Mouse (Mus musculus): ENCODE data around the gene Plekha5. TPM values are rescaled to one million over a fixed set of nuclear protein-coding genes. Genes with fewer than 3 reads are reported as not detected.
"Not testable (repeated sequence)": the region's sequence is repeated elsewhere in the genome, so short reads cannot be mapped to it uniquely, and the experiment has no call there.

The Plekha5 gene
- polyA plus RNA-seq, 1 experiment from 2014 or later, result 5.2 TPM

- H3K9me3 ChIP-seq (ENCODE audit: low read length), result no peaks in the 10 kb centered on the region
- H3K4me1 ChIP-seq (ENCODE audit: insufficient read depth), result no peaks in the 10 kb centered on the region; the same call in 1 of the 2 replicates
- WGBS (ENCODE audit: insufficient replicate concordance), result 91% methylated on average over 5 of the region's 5 CpGs
- ATAC-seq, result no peak
- H3K36me3 ChIP-seq (replicated peaks; ENCODE audit: insufficient read depth, low read length), result peaks cover 7% of the 10 kb centered on the region
- no peak overlapping the region for H3K9ac ChIP-seq (replicated peaks)
- H3K4me2 ChIP-seq (ENCODE audit: low read depth, low read length), result no peak overlapping the region
- H3K27ac ChIP-seq (ENCODE audit: low read depth), result no peak overlapping the region
- no peak for DNase-seq
- H3K27me3 ChIP-seq (ENCODE audit: insufficient read depth, low read length), result no peaks in the 10 kb centered on the region
- TF ChIP-seq EP300 (IDR thresholded peaks at IDR 0.05; ENCODE audit: low read depth), result no peak
- no peak for TF ChIP-seq CTCF (IDR thresholded peaks at IDR 0.05; ENCODE audit: low read depth)
- H3K4me3 ChIP-seq (ENCODE audit: low read depth, low read length), result no peak overlapping the region
These were observed 175.5 kb downstream of the Plekha5 start for GRCm38 (mm10) chr6:140599337-140599736.

- not testable (repeated sequence) for H3K4me1 ChIP-seq (ENCODE audit: insufficient read depth); H3K9ac ChIP-seq (replicated peaks); H3K9me3 ChIP-seq (ENCODE audit: low read length); H3K27me3 ChIP-seq (ENCODE audit: insufficient read depth, low read length); H3K4me2 ChIP-seq (ENCODE audit: low read depth, low read length); H3K36me3 ChIP-seq (replicated peaks; ENCODE audit: insufficient read depth, low read length); H3K4me3 ChIP-seq (ENCODE audit: low read depth, low read length); H3K27ac ChIP-seq (ENCODE audit: low read depth); DNase-seq; ATAC-seq
- TF ChIP-seq CTCF (IDR thresholded peaks at IDR 0.05; ENCODE audit: low read depth), result 0 out of 2 replicates have a peak, but pooled peaks have one; percentile 5
- WGBS (ENCODE audit: insufficient replicate concordance), result 84% methylated on average over 8 of the region's 8 CpGs
These were observed 176.8 kb downstream of the Plekha5 start for GRCm38 (mm10) chr6:140600671-140601070.

GRCm38 (mm10) chr6:140601175-140601574 is 177.3 kb downstream of the Plekha5 start:
- Histone ChIP-seq H3K9ac (replicated peaks) (no peak overlapping the region), H3K9me3 (ENCODE audit: low read length) (no peaks in the 10 kb centered on the region), H3K4me1 (ENCODE audit: insufficient read depth) (no peaks in the 10 kb centered on the region; the same call in 1 of the 2 replicates), H3K4me2 (ENCODE audit: low read depth, low read length) (no peak overlapping the region), H3K36me3 (replicated peaks; ENCODE audit: insufficient read depth, low read length) (peaks cover 7% of the 10 kb centered on the region), H3K4me3 (ENCODE audit: low read depth, low read length) (no peak overlapping the region), H3K27me3 (ENCODE audit: insufficient read depth, low read length) (no peaks in the 10 kb centered on the region), H3K27ac (ENCODE audit: low read depth) (no peak overlapping the region)
- WGBS (ENCODE audit: insufficient replicate concordance), result 69% methylated on average over 4 of the region's 4 CpGs
- DNase-seq (no peak), ATAC-seq (peak; percentile 62; the same call in 1 of the 2 replicates)
- TF ChIP-seq CTCF (IDR thresholded peaks at IDR 0.05; ENCODE audit: low read depth) (no peak), EP300 (IDR thresholded peaks at IDR 0.05; ENCODE audit: low read depth) (no peak)

GRCm38 (mm10) chr6:140603228-140603944 is 179.5 kb downstream of the Plekha5 start:
- Histone ChIP-seq H3K4me2 (ENCODE audit: low read depth, low read length) (no peak overlapping the region), H3K9me3 (ENCODE audit: low read length) (no peaks in the 10 kb centered on the region), H3K27me3 (ENCODE audit: insufficient read depth, low read length) (no peaks in the 10 kb centered on the region), H3K9ac (replicated peaks) (no peak overlapping the region), H3K4me1 (ENCODE audit: insufficient read depth) (no peaks in the 10 kb centered on the region; the same call in 1 of the 2 replicates), H3K36me3 (replicated peaks; ENCODE audit: insufficient read depth, low read length) (no peaks in the 10 kb centered on the region), H3K4me3 (ENCODE audit: low read depth, low read length) (no peak overlapping the region), H3K27ac (ENCODE audit: low read depth) (no peak overlapping the region)
- DNase-seq, result no peak
- ATAC-seq, result no peak
- WGBS (ENCODE audit: insufficient replicate concordance), result 49% methylated on average over 8 of the region's 8 CpGs
- TF ChIP-seq CTCF (IDR thresholded peaks at IDR 0.05; ENCODE audit: low read depth) (no peak), EP300 (IDR thresholded peaks at IDR 0.05; ENCODE audit: low read depth) (no peak)

DNA sequence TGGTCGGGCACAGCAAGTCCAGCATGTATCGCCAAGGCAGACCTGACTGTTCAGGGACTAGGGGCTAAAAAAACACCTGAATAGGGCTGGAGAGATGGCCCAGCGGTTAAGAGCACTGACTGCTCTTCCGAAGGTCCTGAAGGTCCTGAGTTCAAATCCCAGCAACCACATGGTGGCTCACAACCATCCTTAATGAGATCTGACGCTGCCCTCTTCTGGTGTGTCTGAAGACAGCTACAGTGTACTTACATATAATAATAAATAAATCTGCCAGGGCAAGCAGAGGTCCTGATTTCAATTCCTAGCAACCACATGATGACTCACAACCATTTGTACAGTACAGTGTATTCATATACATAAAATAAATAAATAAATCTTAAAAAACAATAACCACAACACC is 181.3 kb downstream of the Plekha5 start:
- H3K9ac ChIP-seq (replicated peaks); H3K36me3 ChIP-seq (replicated peaks; ENCODE audit: insufficient read depth, low read length); H3K9me3 ChIP-seq (ENCODE audit: low read length); H3K4me2 ChIP-seq (ENCODE audit: low read depth, low read length); H3K27ac ChIP-seq (ENCODE audit: low read depth); DNase-seq; H3K4me1 ChIP-seq (ENCODE audit: insufficient read depth); H3K4me3 ChIP-seq (ENCODE audit: low read depth, low read length); H3K27me3 ChIP-seq (ENCODE audit: insufficient read depth, low read length); ATAC-seq: not testable (repeated sequence)
- 85% methylated on average over 5 of the region's 5 CpGs for WGBS (ENCODE audit: insufficient replicate concordance)
- TF ChIP-seq CTCF (IDR thresholded peaks at IDR 0.05; ENCODE audit: low read depth), result 0 out of 2 replicates have a peak, but pooled peaks have one; percentile 7

- no peak for DNase-seq
These were observed 181.9 kb downstream of the Plekha5 start for GRCm38 (mm10) chr6:140605732-140606131.

More at GRCm38 (mm10) chr6:140605732-140606131, 181.9 kb downstream of the Plekha5 start:
- WGBS (ENCODE audit: insufficient replicate concordance), result 66% methylated on average over 3 of the region's 3 CpGs
- no peak for ATAC-seq
- Histone ChIP-seq H3K9ac (replicated peaks) (no peak overlapping the region), H3K36me3 (replicated peaks; ENCODE audit: insufficient read depth, low read length) (no peaks in the 10 kb centered on the region), H3K4me3 (ENCODE audit: low read depth, low read length) (no peak overlapping the region), H3K27ac (ENCODE audit: low read depth) (no peak overlapping the region), H3K27me3 (ENCODE audit: insufficient read depth, low read length) (no peaks in the 10 kb centered on the region), H3K4me2 (ENCODE audit: low read depth, low read length) (no peak overlapping the region), H3K9me3 (ENCODE audit: low read length) (no peaks in the 10 kb centered on the region), H3K4me1 (ENCODE audit: insufficient read depth) (no peaks in the 10 kb centered on the region)
- TF ChIP-seq EP300 (IDR thresholded peaks at IDR 0.05; ENCODE audit: low read depth), result no peak
- TF ChIP-seq CTCF (IDR thresholded peaks at IDR 0.05; ENCODE audit: low read depth), result no peak

All from liver, postnatal 0 days (tissue).